Mouse (Mus musculus): ENCODE results near the gene Rdh11.
A peak's percentile ranks its signal among the peaks of the same experiment; 100 is the strongest.

Gene Rdh11

DNA sequence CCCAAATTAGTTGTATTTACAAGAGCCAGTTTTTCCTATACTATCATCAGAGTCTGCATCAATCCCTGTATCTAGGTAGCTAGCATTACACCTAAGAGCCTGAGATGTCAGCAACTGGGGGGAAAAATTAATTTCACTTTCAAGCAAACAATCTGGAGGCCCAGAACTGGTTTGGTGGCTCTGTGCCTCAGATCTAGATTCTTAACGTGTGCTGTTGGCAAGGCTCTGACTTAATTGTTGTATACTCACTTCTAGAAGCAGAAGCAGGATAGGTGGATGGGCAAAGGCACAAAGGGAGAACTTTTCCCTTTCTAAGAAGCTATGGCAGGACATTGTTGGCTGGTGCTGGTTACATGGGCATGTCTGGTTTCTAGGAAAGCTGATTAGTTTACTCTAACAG, 52.7 kb downstream of the Rdh11 start:
- no peak for DNase-seq (ENCODE audit: low read depth, low spot score)

DNA sequence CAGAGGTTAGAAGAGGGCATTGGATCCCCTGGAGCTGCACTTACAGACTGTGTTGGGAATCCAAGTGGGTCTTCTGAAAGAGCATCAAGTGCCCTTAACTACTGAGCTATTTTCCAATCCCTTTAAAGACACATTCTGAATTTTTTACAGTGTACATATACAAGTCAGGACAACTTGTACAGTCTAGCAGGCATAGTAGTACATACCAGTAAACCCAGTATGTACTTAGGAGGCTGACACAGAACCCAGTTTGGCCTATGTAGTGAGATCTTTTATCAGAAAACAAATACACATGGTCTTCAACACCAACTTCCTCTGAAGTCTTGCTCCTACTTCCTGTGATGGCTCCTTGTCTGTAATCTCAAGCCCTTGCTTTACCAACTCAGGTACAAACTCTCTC, 53.1 kb downstream of the Rdh11 start:
- no peak for DNase-seq (ENCODE audit: low read depth, low spot score)

DNA sequence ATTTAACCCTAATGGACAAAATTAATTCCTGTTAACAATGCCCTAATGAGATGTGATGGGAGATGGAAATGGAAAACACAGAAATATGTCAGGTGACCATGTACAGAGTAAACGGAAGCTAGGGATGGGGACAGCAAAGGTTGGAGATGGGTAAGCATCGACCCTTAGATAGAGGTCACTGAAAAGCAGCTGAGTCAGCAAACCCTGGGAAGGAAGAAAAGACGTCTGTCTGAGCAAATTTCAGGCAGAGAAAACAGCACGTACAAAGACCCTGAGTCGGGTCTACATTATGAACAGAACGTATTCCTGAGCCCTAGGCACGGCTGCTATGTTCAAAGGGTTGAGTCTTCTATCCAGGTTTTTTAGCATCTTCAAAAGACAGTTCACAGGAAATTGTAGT, 55.1 kb downstream of the Rdh11 start:
- no peak for DNase-seq (ENCODE audit: low read depth, low spot score)

DNA sequence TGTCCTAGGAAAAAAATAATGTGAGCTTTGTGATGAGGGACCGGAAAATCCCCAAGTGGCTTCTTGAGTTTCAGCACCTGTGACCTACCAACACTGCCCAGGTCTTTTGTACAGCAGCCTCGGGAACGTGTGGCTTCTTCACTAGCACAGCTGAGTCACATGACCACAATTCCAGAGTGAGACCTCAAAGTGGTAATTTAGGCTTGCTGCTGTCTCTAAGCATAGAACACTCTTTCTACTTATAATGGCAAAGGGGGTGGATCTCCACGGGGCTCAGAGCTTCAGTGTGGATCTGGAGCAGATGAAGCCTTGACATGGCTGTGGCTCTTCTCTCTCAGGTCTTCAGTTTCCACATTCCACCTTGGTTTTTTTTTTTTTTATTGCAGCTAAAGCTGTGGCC, 57.0 kb downstream of the Rdh11 start:
- DNase-seq (ENCODE audit: low read depth, low spot score), result peak; percentile 76

GRCm38 (mm10) chr12:79134676-79135075, 57.4 kb downstream of the Rdh11 start:
- peak; percentile 38 for DNase-seq (ENCODE audit: low read depth, low spot score)

- peak; percentile 18 for DNase-seq (ENCODE audit: low read depth, low spot score)
Measured at GRCm38 (mm10) chr12:79131706-79132460, 60.2 kb downstream of the Rdh11 start.

GRCm38 (mm10) chr12:79131178-79131675, 60.9 kb downstream of the Rdh11 start:
- peak; percentile 13 for DNase-seq (ENCODE audit: low read depth, low spot score)

DNA sequence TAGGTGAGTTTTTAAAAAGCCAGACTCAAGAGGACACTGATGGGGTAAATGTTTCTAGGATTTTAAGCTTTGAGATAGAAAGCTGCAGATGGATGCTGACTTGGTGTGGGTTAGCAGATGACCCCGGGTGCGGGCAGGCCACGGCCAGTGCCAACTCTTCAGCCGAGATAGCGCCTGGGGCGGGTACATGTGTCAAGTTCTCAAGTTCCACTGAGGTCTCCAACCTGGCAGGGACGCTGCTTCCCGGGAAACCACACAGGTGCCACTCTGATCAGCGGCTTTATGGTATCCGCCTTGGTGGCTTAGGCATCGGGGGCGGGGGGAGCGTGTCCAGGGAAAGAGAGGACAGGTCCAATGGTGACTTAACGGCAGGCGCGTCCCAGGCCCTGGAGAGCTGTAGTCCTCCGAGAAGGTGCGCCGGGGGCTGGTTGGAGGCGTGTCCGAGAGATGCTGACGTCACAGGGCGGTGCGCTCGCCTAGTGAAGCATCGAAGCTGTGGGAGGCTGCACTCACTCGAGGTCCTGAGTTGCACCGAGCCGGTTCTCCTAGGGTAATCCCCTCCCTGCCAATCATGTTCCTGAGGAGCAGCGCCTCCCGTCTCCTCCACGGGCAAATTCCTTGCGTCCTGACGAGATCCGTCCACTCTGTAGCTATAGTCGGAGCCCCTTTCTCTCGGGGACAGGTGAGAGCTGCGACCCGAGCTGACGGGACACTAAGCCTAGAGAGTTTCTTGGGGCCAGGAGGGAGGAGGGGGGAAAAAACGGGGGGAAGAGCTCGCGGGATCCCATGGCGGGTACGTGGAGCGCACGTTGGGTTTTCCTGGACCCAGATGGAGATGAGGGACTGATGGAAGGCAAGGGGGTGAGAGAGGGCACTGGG, 61.6 kb downstream of the Rdh11 start, which contains the start of gene Arg2:
Arg2 (plus strand) TSS at position 479 of the 879 bp plus-strand sequence.
- DNase-seq (ENCODE audit: low read depth, low spot score), result peak; percentile 85

All from brain, adult 2 months (tissue).